Mouse (Mus musculus): Measurements from ENCODE around the gene Specc1l. TPM values are rescaled to one million over a fixed set of nuclear protein-coding genes. Genes with fewer than 3 reads are reported as not detected.

The Specc1l gene
- polyA plus RNA-seq (2015; fragmentation: Nextera tagmentation; extraction: Ambion mirVana), result 13.0 and 14.2 TPM in 2 replicates

- Histone ChIP-seq H3K36me3 (ENCODE audit: control insufficient read depth, insufficient read depth) (no peaks in the 10 kb centered on the region), H3K9ac (ENCODE audit: low read depth, low read length) (peak within 1 kb of the TSS; percentile 92), H3K9me3 (ENCODE audit: control insufficient read depth) (no peaks in the 10 kb centered on the region), H3K4me3 (ENCODE audit: low read depth, low read length) (peak within 1 kb of the TSS; percentile 78), H3K4me1 (replicated peaks; ENCODE audit: control insufficient read depth, insufficient read depth, low read length) (peaks cover 5% of the 10 kb centered on the region; the same call in 1 of the 2 replicates), H3K27ac (ENCODE audit: low read depth, low read length) (peak within 1 kb of the TSS; percentile 99), H3K27me3 (replicated peaks; ENCODE audit: control insufficient read depth, insufficient read depth, low read length) (no peaks in the 10 kb centered on the region), H3K4me2 (replicated peaks; ENCODE audit: low read depth) (peak within 1 kb of the TSS; percentile 89)
- WGBS, result under 1% methylated on average over 61 of the region's 80 CpGs
- TF ChIP-seq CTCF (IDR thresholded peaks at IDR 0.05; ENCODE audit: low read depth), result no peak
- ATAC-seq, result peak; percentile 98
These were observed at the start of gene Specc1l for GRCm38 (mm10) chr10:75211807-75212645. TSS of gene Specc1l (plus strand) at chr10:75212073.

- Histone ChIP-seq H3K4me3 (ENCODE audit: low read depth, low read length) (no peak overlapping the region), H3K4me2 (replicated peaks; ENCODE audit: low read depth) (no peak overlapping the region), H3K4me1 (replicated peaks; ENCODE audit: control insufficient read depth, insufficient read depth, low read length) (no peaks in the 10 kb centered on the region), H3K36me3 (ENCODE audit: control insufficient read depth, insufficient read depth) (peaks cover 58% of the 10 kb centered on the region), H3K9me3 (ENCODE audit: control insufficient read depth) (no peaks in the 10 kb centered on the region), H3K27ac (ENCODE audit: low read depth, low read length) (no peak overlapping the region; the same call in none of the 2 replicates), H3K27me3 (replicated peaks; ENCODE audit: control insufficient read depth, insufficient read depth, low read length) (no peaks in the 10 kb centered on the region), H3K9ac (ENCODE audit: low read depth, low read length) (peak overlapping the region; percentile 7; the same call in 1 of the 2 replicates)
- ATAC-seq, result peak; percentile 42
- 34% methylated on average over 10 of the region's 10 CpGs for WGBS
- TF ChIP-seq CTCF (IDR thresholded peaks at IDR 0.05; ENCODE audit: low read depth), result peak; percentile 64
These were observed 45.9 kb upstream of the Specc1l start for GRCm38 (mm10) chr10:75165825-75166481.

- no peak overlapping the region for H3K4me3 ChIP-seq (ENCODE audit: low read depth, low read length)
- WGBS, result 52% methylated on average over 4 of the region's 4 CpGs
- no peaks in the 10 kb centered on the region for H3K27me3 ChIP-seq (replicated peaks; ENCODE audit: control insufficient read depth, insufficient read depth, low read length)
- H3K27ac ChIP-seq (ENCODE audit: low read depth, low read length), result no peak overlapping the region
- peaks cover 62% of the 10 kb centered on the region for H3K36me3 ChIP-seq (ENCODE audit: control insufficient read depth, insufficient read depth)
- H3K9me3 ChIP-seq (ENCODE audit: control insufficient read depth), result no peaks in the 10 kb centered on the region
- ATAC-seq, result no peak
- H3K9ac ChIP-seq (ENCODE audit: low read depth, low read length), result 0 out of 2 replicates have a peak overlapping the region, but pooled peaks have one; percentile 7
- no peaks in the 10 kb centered on the region for H3K4me1 ChIP-seq (replicated peaks; ENCODE audit: control insufficient read depth, insufficient read depth, low read length)
- no peak overlapping the region for H3K4me2 ChIP-seq (replicated peaks; ENCODE audit: low read depth)
- TF ChIP-seq CTCF (IDR thresholded peaks at IDR 0.05; ENCODE audit: low read depth), result no peak
These were observed 45.3 kb upstream of the Specc1l start for GRCm38 (mm10) chr10:75166601-75167000.

GRCm38 (mm10) chr10:75170207-75170850 is 41.5 kb upstream of the Specc1l start:
- H3K27me3 ChIP-seq (replicated peaks; ENCODE audit: control insufficient read depth, insufficient read depth, low read length), result no peaks in the 10 kb centered on the region
- no peaks in the 10 kb centered on the region for H3K4me1 ChIP-seq (replicated peaks; ENCODE audit: control insufficient read depth, insufficient read depth, low read length)
- ATAC-seq, result peak; percentile 37
- no peak overlapping the region for H3K4me2 ChIP-seq (replicated peaks; ENCODE audit: low read depth)
- TF ChIP-seq CTCF (IDR thresholded peaks at IDR 0.05; ENCODE audit: low read depth), result no peak
- no peak overlapping the region for H3K9ac ChIP-seq (ENCODE audit: low read depth, low read length)
- peaks cover 47% of the 10 kb centered on the region for H3K36me3 ChIP-seq (ENCODE audit: control insufficient read depth, insufficient read depth)
- no peak overlapping the region for H3K27ac ChIP-seq (ENCODE audit: low read depth, low read length)
- no peak overlapping the region for H3K4me3 ChIP-seq (ENCODE audit: low read depth, low read length)
- 47% methylated on average over 12 of the region's 12 CpGs for WGBS
- H3K9me3 ChIP-seq (ENCODE audit: control insufficient read depth), result no peaks in the 10 kb centered on the region

- ATAC-seq, result no peak
- H3K9ac ChIP-seq (ENCODE audit: low read depth, low read length), result no peak overlapping the region
- H3K27ac ChIP-seq (ENCODE audit: low read depth, low read length), result peak overlapping the region; percentile 55; the same call in 1 of the 2 replicates
- no peak overlapping the region for H3K4me3 ChIP-seq (ENCODE audit: low read depth, low read length)
- 69% methylated on average over 8 of the region's 8 CpGs for WGBS
- no peaks in the 10 kb centered on the region for H3K4me1 ChIP-seq (replicated peaks; ENCODE audit: control insufficient read depth, insufficient read depth, low read length)
- H3K9me3 ChIP-seq (ENCODE audit: control insufficient read depth), result no peaks in the 10 kb centered on the region
- 0 out of 2 replicates have a peak, but pooled peaks have one; percentile 13 for TF ChIP-seq CTCF (IDR thresholded peaks at IDR 0.05; ENCODE audit: low read depth)
- H3K27me3 ChIP-seq (replicated peaks; ENCODE audit: control insufficient read depth, insufficient read depth, low read length), result no peaks in the 10 kb centered on the region
- H3K36me3 ChIP-seq (ENCODE audit: control insufficient read depth, insufficient read depth), result peaks cover 64% of the 10 kb centered on the region
- no peak overlapping the region for H3K4me2 ChIP-seq (replicated peaks; ENCODE audit: low read depth)
These were observed 38.8 kb upstream of the Specc1l start for GRCm38 (mm10) chr10:75173056-75173455.

GRCm38 (mm10) chr10:75173712-75174111 is 38.2 kb upstream of the Specc1l start:
- no peak overlapping the region for H3K9ac ChIP-seq (ENCODE audit: low read depth, low read length)
- H3K36me3 ChIP-seq (ENCODE audit: control insufficient read depth, insufficient read depth), result peaks cover 64% of the 10 kb centered on the region
- H3K9me3 ChIP-seq (ENCODE audit: control insufficient read depth), result no peaks in the 10 kb centered on the region
- H3K27ac ChIP-seq (ENCODE audit: low read depth, low read length), result peak overlapping the region; percentile 42; the same call in 1 of the 2 replicates
- no peaks in the 10 kb centered on the region for H3K4me1 ChIP-seq (replicated peaks; ENCODE audit: control insufficient read depth, insufficient read depth, low read length)
- no peak for TF ChIP-seq CTCF (IDR thresholded peaks at IDR 0.05; ENCODE audit: low read depth)
- H3K27me3 ChIP-seq (replicated peaks; ENCODE audit: control insufficient read depth, insufficient read depth, low read length), result no peaks in the 10 kb centered on the region
- no peak overlapping the region for H3K4me3 ChIP-seq (ENCODE audit: low read depth, low read length)
- H3K4me2 ChIP-seq (replicated peaks; ENCODE audit: low read depth), result peak overlapping the region; percentile 13; the same call in 1 of the 2 replicates
- 65% methylated on average over 12 of the region's 12 CpGs for WGBS
- no peak for ATAC-seq
